Mouse (Mus musculus) left cerebral cortex, postnatal 36 days (tissue): ENCODE measurements at regions not wholly inside any gene's neighbourhood (a gene's known extent, or its start where the extent isn't known, plus 50 kb on each side); places are given as distances from the start of the nearest gene placed in this dataset.
"Not testable (repeated sequence)": the region's sequence is repeated elsewhere in the genome, so short reads cannot be mapped to it uniquely, and the experiment has no call there.

Experiments
- DNase-seq, 2 experiments: peaks; one replicate each; pipeline ENCODE4 v3.0.0; 2021 to 2022; ENCODE audit warnings: low spot score in 2 of 2, mixed read lengths in 1 of 2
- intact Hi-C: fragments of 180-260 bp; cut with DNase I; formaldehyde crosslinking; loops from one replicate; pipeline ENCODE4 v1.15.1; 2025

- DNase-seq, result no peak
- intact Hi-C loops, result no loop called here
Observed at GRCm38 (mm10) chr13:115911524-115912459, 397.7 kb downstream of the Isl1 start.

GRCm38 (mm10) chr13:115910866-115911449 lies 398.5 kb downstream of the Isl1 start:
- no peak for DNase-seq
- intact Hi-C loops, result no loop called here

- DNase-seq, result no peak
- intact Hi-C loops, result no loop called here
Observed at GRCm38 (mm10) chr13:115880616-115881015, 428.9 kb downstream of the Isl1 start.

GRCm38 (mm10) chr13:115860480-115860879 lies 449.0 kb downstream of the Isl1 start:
- no peak for DNase-seq
- intact Hi-C loops, result no loop called here

- intact Hi-C loops, result no loop called here
- no peak for DNase-seq
Observed at GRCm38 (mm10) chr13:115856632-115857031, 452.9 kb downstream of the Isl1 start.

- DNase-seq, result no peak
- intact Hi-C loops, result no loop called here
Observed at GRCm38 (mm10) chr13:115852689-115853356, 456.7 kb downstream of the Isl1 start.

GRCm38 (mm10) chr13:115843121-115843520 lies 466.4 kb downstream of the Isl1 start:
- no peak for DNase-seq
- intact Hi-C loops, result no loop called here

- DNase-seq, result no peak
- intact Hi-C loops, result no loop called here
Observed at GRCm38 (mm10) chr13:115836203-115836768, 473.2 kb downstream of the Isl1 start.

GRCm38 (mm10) chr13:115825191-115825590 lies 484.3 kb downstream of the Isl1 start:
- intact Hi-C loops, result no loop called here
- no peak for DNase-seq

- no peak for DNase-seq
- intact Hi-C loops, result no loop called here
Observed at GRCm38 (mm10) chr13:115822527-115822926, 487.0 kb downstream of the Isl1 start.

GRCm38 (mm10) chr13:115814211-115814610 lies 495.3 kb downstream of the Isl1 start:
- no peak for DNase-seq
- intact Hi-C loops, result no loop called here

GRCm38 (mm10) chr13:115799294-115799693 lies 510.2 kb downstream of the Isl1 start:
- intact Hi-C loops, result no loop called here
- no peak for DNase-seq

- intact Hi-C loops, result no loop called here
- DNase-seq, result no peak
Observed at GRCm38 (mm10) chr13:115751271-115751670, 558.2 kb downstream of the Isl1 start.

- intact Hi-C loops, result not testable (repeated sequence)
Observed at GRCm38 (mm10) chr13:115742080-115742479, 567.4 kb downstream of the Isl1 start.

GRCm38 (mm10) chr13:115727986-115728385 lies 581.5 kb downstream of the Isl1 start:
- intact Hi-C loops, result loop anchor here (5.0 kb wide), 1 partner anchor 984 kb away; no protein-coding TSS in a partner anchor
- no peak for DNase-seq

More at GRCm38 (mm10) chr13:115742080-115742479, 567.4 kb downstream of the Isl1 start:
- DNase-seq, result not testable (repeated sequence)

GRCm38 (mm10) chr13:115725356-115725952 lies 584.0 kb downstream of the Isl1 start:
- intact Hi-C loops, result loop anchor here (5.0 kb wide), 1 partner anchor 987 kb away; no protein-coding TSS in a partner anchor
- DNase-seq, result no peak

- intact Hi-C loops, result no loop called here
- no peak for DNase-seq
Observed at GRCm38 (mm10) chr13:115719276-115719675, 590.2 kb downstream of the Isl1 start.

GRCm38 (mm10) chr13:115718859-115719258 lies 590.6 kb downstream of the Isl1 start:
- intact Hi-C loops, result no loop called here
- no peak for DNase-seq

GRCm38 (mm10) chr13:115696197-115696596 lies 594.4 kb upstream of the Itga1 start:
- intact Hi-C loops, result no loop called here
- DNase-seq, result no peak

GRCm38 (mm10) chr13:115687426-115687825 lies 585.7 kb upstream of the Itga1 start:
- DNase-seq, result no peak
- intact Hi-C loops, result no loop called here
